Mouse (Mus musculus): ENCODE measurements around the gene Lpgat1.

The Lpgat1 gene

GRCm38 (mm10) chr1:191806740-191807139, 89.1 kb downstream of the Lpgat1 start:
- DNase-seq (ENCODE audit: low spot score): no peak

- no peak for DNase-seq (ENCODE audit: low spot score)
Observed at GRCm38 (mm10) chr1:191807979-191808378, 90.3 kb downstream of the Lpgat1 start.

GRCm38 (mm10) chr1:191808688-191809223, 91.1 kb downstream of the Lpgat1 start:
- DNase-seq (ENCODE audit: low spot score): no peak

- no peak for DNase-seq (ENCODE audit: low spot score)
Observed at GRCm38 (mm10) chr1:191811774-191812173, 94.1 kb downstream of the Lpgat1 start.

- DNase-seq (ENCODE audit: low spot score): no peak
Observed at GRCm38 (mm10) chr1:191812949-191813691, 95.5 kb downstream of the Lpgat1 start.

GRCm38 (mm10) chr1:191814240-191814639, 96.6 kb downstream of the Lpgat1 start:
- peak; percentile 5 for DNase-seq (ENCODE audit: low spot score)

- no peak for DNase-seq (ENCODE audit: low spot score)
Observed at GRCm38 (mm10) chr1:191814935-191815334, 97.3 kb downstream of the Lpgat1 start.

GRCm38 (mm10) chr1:191816596-191816995, 99.0 kb downstream of the Lpgat1 start:
- DNase-seq (ENCODE audit: low spot score): no peak

- peak; percentile 80 for DNase-seq (ENCODE audit: low spot score)
Observed at GRCm38 (mm10) chr1:191817418-191818144, 99.9 kb downstream of the Lpgat1 start.

GRCm38 (mm10) chr1:191818145-191818631, 100.6 kb downstream of the Lpgat1 start:
- DNase-seq (ENCODE audit: low spot score): no peak

GRCm38 (mm10) chr1:191819026-191819425, 101.4 kb downstream of the Lpgat1 start:
- DNase-seq (ENCODE audit: low spot score): no peak

GRCm38 (mm10) chr1:191820951-191821325, 103.3 kb downstream of the Lpgat1 start:
- no peak for DNase-seq (ENCODE audit: low spot score)

- DNase-seq (ENCODE audit: low spot score): peak; percentile 90
Observed at GRCm38 (mm10) chr1:191821326-191822091, 103.9 kb downstream of the Lpgat1 start, which contains the start of gene Nek2. Nek2 (plus strand) TSS chr1:191821444.

- no peak for DNase-seq (ENCODE audit: low spot score)
Observed at GRCm38 (mm10) chr1:191829124-191829523, 111.5 kb downstream of the Lpgat1 start.

- no peak for DNase-seq (ENCODE audit: low spot score)
Observed at GRCm38 (mm10) chr1:191833396-191833795, 115.8 kb downstream of the Lpgat1 start.

Data from T-cell, adult 2 months (primary cell).